ENCODE assay signal across 8 mouse cellular contexts in the genomic region with DNA sequence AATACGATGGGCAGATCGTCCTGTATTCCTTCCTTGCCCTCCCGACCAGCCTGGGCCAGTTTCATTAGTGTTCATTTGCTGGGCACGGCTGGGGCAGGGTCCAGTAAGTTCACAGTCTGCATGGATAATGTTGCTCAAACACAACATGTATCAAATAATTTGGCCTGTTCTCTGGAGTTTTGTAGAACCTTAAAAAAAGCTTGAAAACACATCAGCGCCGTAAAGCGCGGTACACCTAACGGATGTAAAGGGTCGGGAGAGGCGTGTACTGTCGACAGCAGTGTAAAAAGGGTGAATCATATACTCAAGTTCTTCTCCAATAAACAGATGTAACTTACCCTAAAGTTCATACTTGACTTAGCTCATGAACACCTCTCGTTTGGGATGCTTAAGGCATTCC. TPM values are rescaled to one million over a fixed set of nuclear protein-coding genes. Genes with fewer than 3 reads are reported as not detected.
DNase-seq lines count a peak whose midpoint lies in the region; ATAC-seq and TF ChIP-seq lines count a peak whose summit lies in the region.

No protein-coding gene starts in this region.

- peak; percentile 45 for DNase-seq in cerebellum, adult 9-10 months
- no peak for DNase-seq in cerebellum, postnatal 14 days
- DNase-seq in thymus, postnatal 0 days (ENCODE audit: low spot score), result peak; percentile 27
- DNase-seq in thymus, adult 18-20 months, result no peak
- no peak for DNase-seq in stomach, postnatal 0 days (ENCODE audit: low spot score)
- no peak for DNase-seq in layer of hippocampus, adult 8-10 months (ENCODE audit: low spot score in 2 of 2)
- DNase-seq in adrenal gland, postnatal 14 days, result no peak

- no peak for TF ChIP-seq EP300 in stomach, postnatal 0 days (optimal IDR thresholded peaks at IDR 0.05)

- no peak for TF ChIP-seq CTCF in stomach, postnatal 0 days (IDR thresholded peaks at IDR 0.05; ENCODE audit: low read depth)

- H3K4me1 ChIP-seq in limb, embryonic 13.5 days, result peaks cover 43% of the 10 kb centered on the region
- 0 out of 2 replicates have a peak, but pooled peaks cover 3% of the 10 kb centered on the region for H3K4me1 ChIP-seq in stomach, postnatal 0 days (replicated peaks; ENCODE audit: control insufficient read depth, insufficient read depth)

- no peaks in the 10 kb centered on the region for H3K27me3 ChIP-seq in limb, embryonic 13.5 days
- no peaks in the 10 kb centered on the region for H3K27me3 ChIP-seq in stomach, postnatal 0 days (ENCODE audit: control insufficient read depth, insufficient read depth, low read length)

- peak overlapping the region; percentile 93 for H3K4me3 ChIP-seq in limb, embryonic 13.5 days
- peak overlapping the region; percentile 82 for H3K4me3 ChIP-seq in stomach, postnatal 0 days (ENCODE audit: low read depth, low read length)

- H3K4me2 ChIP-seq in limb, embryonic 13.5 days (replicated peaks), result peak overlapping the region; percentile 80
- H3K4me2 ChIP-seq in stomach, postnatal 0 days (replicated peaks; ENCODE audit: low read depth), result peak overlapping the region; percentile 87

- 9% methylated on average over 13 of the region's 13 CpGs for WGBS in limb, embryonic 13.5 days
- 3% methylated on average over 13 of the region's 13 CpGs for WGBS in stomach, postnatal 0 days

- no peaks in the 10 kb centered on the region for H3K9me3 ChIP-seq in limb, embryonic 13.5 days
- H3K9me3 ChIP-seq in stomach, postnatal 0 days (ENCODE audit: control insufficient read depth, low read length), result no peaks in the 10 kb centered on the region

- H3K27ac ChIP-seq in limb, embryonic 13.5 days, result peak overlapping the region; percentile 91
- peak overlapping the region; percentile 83 for H3K27ac ChIP-seq in stomach, postnatal 0 days (replicated peaks)

- peak overlapping the region; percentile 97 for H3K9ac ChIP-seq in limb, embryonic 13.5 days
- peak overlapping the region; percentile 83 for H3K9ac ChIP-seq in stomach, postnatal 0 days (ENCODE audit: low read length)

- peaks cover 48% of the 10 kb centered on the region for H3K36me3 ChIP-seq in limb, embryonic 13.5 days
- peaks cover 11% of the 10 kb centered on the region; the same call in 1 of the 2 replicates for H3K36me3 ChIP-seq in stomach, postnatal 0 days (ENCODE audit: control insufficient read depth, insufficient read depth, low read length)

- ATAC-seq in limb, embryonic 13.5 days (ENCODE audit: low FRiP score, low read depth), result no peak
- ATAC-seq in stomach, postnatal 0 days (ENCODE audit: low FRiP score, low TSS enrichment), result no peak

RNA-seq across cellular contexts. Expression of a gene that starts 0.7 kb away (rescaled TPM):
- 51.9 and 55.5 TPM in 2 replicates for polyA plus RNA-seq in thymus, postnatal 0 days (2015; fragmentation: Nextera tagmentation; extraction: Ambion mirVana)
- polyA plus RNA-seq in limb, embryonic 13.5 days (2015; fragmentation: Nextera tagmentation; extraction: Ambion mirVana), result 102 and 112 TPM in 2 replicates
- 32.3 and 33.3 TPM in 2 replicates for polyA plus RNA-seq in stomach, postnatal 0 days (2015; fragmentation: Nextera tagmentation; extraction: Ambion mirVana)
- total RNA-seq in layer of hippocampus, adult 8-10 months (2022), result 100 to 1,000 TPM; 109 to 125 (median 119) TPM
- 162 and 164 TPM in 2 replicates for total RNA-seq in adrenal gland, postnatal 14 days (2021)

RNA-seq across cellular contexts. Expression of a gene that starts 5.8 kb away (rescaled TPM):
- polyA plus RNA-seq in thymus, postnatal 0 days (2015; fragmentation: Nextera tagmentation; extraction: Ambion mirVana), result 32.4 and 33.6 TPM in 2 replicates
- polyA plus RNA-seq in limb, embryonic 13.5 days (2015; fragmentation: Nextera tagmentation; extraction: Ambion mirVana), result 39.6 and 43.3 TPM in 2 replicates
- 19.1 and 19.5 TPM in 2 replicates for polyA plus RNA-seq in stomach, postnatal 0 days (2015; fragmentation: Nextera tagmentation; extraction: Ambion mirVana)
- total RNA-seq in layer of hippocampus, adult 8-10 months (2022), result 10 to 100 TPM; 24.0 to 26.1 (median 24.4) TPM
- total RNA-seq in adrenal gland, postnatal 14 days (2021), result 22.5 and 23.1 TPM in 2 replicates

RNA-seq across cellular contexts. Expression of a gene that starts 9.8 kb away (rescaled TPM):
- polyA plus RNA-seq in thymus, postnatal 0 days (2015; fragmentation: Nextera tagmentation; extraction: Ambion mirVana), result not detected in 2 replicates
- polyA plus RNA-seq in limb, embryonic 13.5 days (2015; fragmentation: Nextera tagmentation; extraction: Ambion mirVana), result not detected in 2 replicates
- not detected in 2 replicates for polyA plus RNA-seq in stomach, postnatal 0 days (2015; fragmentation: Nextera tagmentation; extraction: Ambion mirVana)
- total RNA-seq in layer of hippocampus, adult 8-10 months (2022), result 1 to 10 TPM in 2 of 4 experiments, not detected in 2; 1.4 to 1.8 TPM
- total RNA-seq in adrenal gland, postnatal 14 days (2021), result 6.0 TPM in 1 of 2 replicates, not detected in the other

RNA-seq across cellular contexts. Expression of a gene that starts 9.9 kb away (rescaled TPM):
- 80.7 and 98.0 TPM in 2 replicates for polyA plus RNA-seq in thymus, postnatal 0 days (2015; fragmentation: Nextera tagmentation; extraction: Ambion mirVana)
- 94.0 and 96.6 TPM in 2 replicates for polyA plus RNA-seq in limb, embryonic 13.5 days (2015; fragmentation: Nextera tagmentation; extraction: Ambion mirVana)
- polyA plus RNA-seq in stomach, postnatal 0 days (2015; fragmentation: Nextera tagmentation; extraction: Ambion mirVana), result 48.2 and 49.9 TPM in 2 replicates
- total RNA-seq in layer of hippocampus, adult 8-10 months (2022), result 10 to 100 TPM; 22.7 to 32.0 (median 26.5) TPM
- total RNA-seq in adrenal gland, postnatal 14 days (2021), result 42.4 and 46.2 TPM in 2 replicates

RNA-seq across cellular contexts. Expression of a gene that starts 14.8 kb away (rescaled TPM):
- polyA plus RNA-seq in thymus, postnatal 0 days (2015; fragmentation: Nextera tagmentation; extraction: Ambion mirVana), result not detected in 2 replicates
- not detected in 2 replicates for polyA plus RNA-seq in limb, embryonic 13.5 days (2015; fragmentation: Nextera tagmentation; extraction: Ambion mirVana)
- not detected in 2 replicates for polyA plus RNA-seq in stomach, postnatal 0 days (2015; fragmentation: Nextera tagmentation; extraction: Ambion mirVana)
- total RNA-seq in layer of hippocampus, adult 8-10 months (2022), result not detected
- not detected in 2 replicates for total RNA-seq in adrenal gland, postnatal 14 days (2021)

Comparison
In these comparisons a context has a peak if more than half of its experiments do, and no peak if none do; other contexts are left out.
1. DNase-seq: peak in cerebellum, adult 9-10 months (single experiment) and thymus, postnatal 0 days (single experiment); none in cerebellum, postnatal 14 days (0 of 2), thymus, adult 18-20 months (0 of 2), stomach, postnatal 0 days (single experiment), layer of hippocampus, adult 8-10 months (0 of 2) and adrenal gland, postnatal 14 days (single experiment).